Mouse (Mus musculus) spleen, adult 2 months (tissue): Measurements from ENCODE around the gene Tjap1. TPM values are rescaled to one million over a fixed set of nuclear protein-coding genes. Genes with fewer than 3 reads are reported as not detected.

ENCODE experiments used
- DNase-seq, 2 experiments: peaks; one replicate each; pipeline versions ENCODE4 v3.0.0 to v3.0.0-alpha.2; 2012 to 2021; ENCODE audit warnings: low spot score in 2 of 2, low read depth in 1 of 2
- H3K27ac ChIP-seq: fragments of 200-500 bp; 2 replicates; pipeline ENCODE4 v1.5.1; 2012; ENCODE audit warnings: low read length, inconsistent platforms; ENCODE audit not compliant: insufficient read depth
- H3K27me3 ChIP-seq: fragments of 200-500 bp; 2 replicates; pipeline ENCODE4 v1.6.1; 2012; ENCODE audit warnings: mild to moderate bottlenecking, moderate library complexity, low read length, inconsistent platforms; ENCODE audit not compliant: control insufficient read depth, insufficient read depth
- H3K36me3 ChIP-seq: fragments of 200-500 bp; 2 replicates; pipeline ENCODE4 v1.6.1; 2012; ENCODE audit warnings: mild to moderate bottlenecking, low read length, inconsistent platforms; ENCODE audit not compliant: control insufficient read depth, insufficient read depth
- H3K4me1 ChIP-seq: fragments of 200-500 bp; 2 replicates; pipeline ENCODE4 v1.6.1; 2011; ENCODE audit warnings: inconsistent platforms; ENCODE audit not compliant: control insufficient read depth, insufficient read depth, insufficient read length
- H3K4me3 ChIP-seq: fragments of 200-500 bp; 2 replicates; pipeline ENCODE4 v1.5.1; 2011; ENCODE audit warnings: mild to moderate bottlenecking, inconsistent platforms; ENCODE audit not compliant: insufficient read depth, insufficient read length; ENCODE audit errors: extremely low read depth
- CTCF ChIP-seq: fragments of 200-500 bp; IDR thresholded peaks from 2 replicates; pipeline ENCODE4 v1.5.1; 2011; ENCODE audit warnings: mild to moderate bottlenecking, inconsistent platforms; ENCODE audit not compliant: insufficient read depth, insufficient read length, insufficient replicate concordance; ENCODE audit errors: extremely low read depth
- POLR2A ChIP-seq: fragments of 200-500 bp; IDR thresholded peaks from 2 replicates; pipeline ENCODE4 v1.6.1; 2011; ENCODE audit warnings: low read depth, low read length, inconsistent platforms
- WGBS: fragments of 180-500 bp; shearing (Covaris S2); methylation state at CpG from one replicate; pipeline ENCODE4 v1.1.7; 2018; 5-methylcytosine and 5-hydroxymethylcytosine counted together
- polyA plus RNA-seq: library from polyadenylated mRNA; depleted of rRNA; stranded (reverse); fragments of >200 nt; gene quantifications from 2 replicates; pipeline ENCODE4 v1.2.3, GENCODE M21; 2012

The Tjap1 gene
- polyA plus RNA-seq, 1 experiment, result 28.8 TPM

GRCm38 (mm10) chr17:46298220-46298913 lies 15.5 kb upstream of the Tjap1 start:
- WGBS, result 2% methylated on average over 47 of the region's 48 CpGs
- Histone ChIP-seq H3K27ac (no peak overlapping the region), H3K36me3 (no peaks in the 10 kb centered on the region), H3K27me3 (peaks cover 19% of the 10 kb centered on the region), H3K4me1 (peaks cover 13% of the 10 kb centered on the region), H3K4me3 (peak overlapping the region; percentile 43)
- peak; percentile 85; the same call in 1 of the 2 replicates for TF ChIP-seq CTCF
- TF ChIP-seq POLR2A, result no peak
- peak; percentile 22 to 72 for DNase-seq

GRCm38 (mm10) chr17:46297364-46298219 lies 14.8 kb upstream of the Tjap1 start, which contains the start of gene Dlk2:
Gene Dlk2 (plus strand): TSS chr17:46297421.
- Histone ChIP-seq H3K27ac (no peak within 1 kb of the TSS), H3K4me3 (peak within 1 kb of the TSS; percentile 43; the same call in 1 of the 2 replicates), H3K4me1 (peaks cover 13% of the 10 kb centered on the region), H3K27me3 (peaks cover 19% of the 10 kb centered on the region), H3K36me3 (no peaks in the 10 kb centered on the region)
- no peak for DNase-seq
- WGBS, result 1% methylated on average over 59 of the region's 86 CpGs
- TF ChIP-seq POLR2A, result no peak
- TF ChIP-seq CTCF, result no peak

GRCm38 (mm10) chr17:46297028-46297363 lies 14.2 kb upstream of the Tjap1 start:
- H3K36me3 ChIP-seq, result no peaks in the 10 kb centered on the region

GRCm38 (mm10) chr17:46296601-46297000 lies 13.8 kb upstream of the Tjap1 start:
- WGBS, result 8% methylated on average over 6 of the region's 6 CpGs
- no peak for TF ChIP-seq POLR2A
- no peak for TF ChIP-seq CTCF
- H3K36me3 ChIP-seq, result no peaks in the 10 kb centered on the region
- H3K4me3 ChIP-seq, result no peak overlapping the region
- no peak overlapping the region for H3K27ac ChIP-seq
- peaks cover 13% of the 10 kb centered on the region for H3K4me1 ChIP-seq
- DNase-seq, result no peak
- peaks cover 19% of the 10 kb centered on the region for H3K27me3 ChIP-seq

More at GRCm38 (mm10) chr17:46297028-46297363, 14.2 kb upstream of the Tjap1 start:
- WGBS, result 15% methylated on average over 6 of the region's 6 CpGs
- TF ChIP-seq POLR2A (no peak), CTCF (no peak)
- Histone ChIP-seq H3K4me3 (no peak overlapping the region), H3K27me3 (peaks cover 19% of the 10 kb centered on the region), H3K27ac (no peak overlapping the region), H3K4me1 (peaks cover 13% of the 10 kb centered on the region)
- DNase-seq, result no peak

GRCm38 (mm10) chr17:46287678-46288095 lies 4.9 kb upstream of the Tjap1 start:
- 48% methylated on average over 11 of the region's 11 CpGs for WGBS
- TF ChIP-seq POLR2A (no peak), CTCF (no peak)
- Histone ChIP-seq H3K27me3 (no peaks in the 10 kb centered on the region), H3K36me3 (no peaks in the 10 kb centered on the region), H3K27ac (no peak overlapping the region), H3K4me3 (no peak overlapping the region), H3K4me1 (no peaks in the 10 kb centered on the region)
- DNase-seq, result no peak

GRCm38 (mm10) chr17:46285407-46285806 lies 2.6 kb upstream of the Tjap1 start:
- 71% methylated on average over 6 of the region's 6 CpGs for WGBS

More at GRCm38 (mm10) chr17:46285407-46285806, 2.6 kb upstream of the Tjap1 start:
- Histone ChIP-seq H3K4me3 (no peak overlapping the region), H3K27me3 (no peaks in the 10 kb centered on the region), H3K36me3 (no peaks in the 10 kb centered on the region), H3K27ac (no peak overlapping the region), H3K4me1 (peaks cover 2% of the 10 kb centered on the region; the same call in 1 of the 2 replicates)
- DNase-seq, result no peak
- TF ChIP-seq POLR2A (no peak), CTCF (no peak)
